Comparison of ENCODE assay signal across 8 mouse cellular contexts in the genomic region with DNA sequence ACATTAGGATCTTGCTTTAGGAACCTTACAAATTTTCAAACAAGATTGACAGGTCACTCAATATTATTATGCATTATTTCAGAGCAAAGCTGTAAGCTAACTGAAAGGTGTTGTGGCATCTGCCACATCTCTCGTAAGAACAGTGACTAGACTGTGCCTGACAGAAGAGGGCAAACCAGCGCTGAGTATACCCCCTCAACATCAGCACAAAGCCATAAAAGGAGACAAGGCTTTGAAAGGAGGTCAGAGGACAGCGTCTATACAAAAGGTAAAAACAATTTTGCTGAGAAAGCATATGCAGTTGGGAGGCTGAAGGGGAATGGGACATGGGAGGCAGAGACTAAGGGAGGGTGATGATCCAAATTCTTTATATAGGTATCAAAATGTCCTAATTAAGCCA. TPM values are rescaled to one million over a fixed set of nuclear protein-coding genes. Genes with fewer than 3 reads are reported as not detected.
DNase-seq lines count a peak whose midpoint lies in the region; ATAC-seq and TF ChIP-seq lines count a peak whose summit lies in the region.

No protein-coding gene starts in this region.

- H3K27ac ChIP-seq in lung, postnatal 0 days (ENCODE audit: low read length) = peak overlapping the region; percentile 82; the same call in 1 of the 2 replicates
- H3K27ac ChIP-seq in limb, embryonic 13.5 days = peak overlapping the region; percentile 80; the same call in 1 of the 2 replicates
- peak overlapping the region; percentile 18; the same call in 1 of the 2 replicates for H3K27ac ChIP-seq in stomach, embryonic 14.5 days (ENCODE audit: low read length)

- TF ChIP-seq EP300 in lung, postnatal 0 days (IDR thresholded peaks at IDR 0.05) = no peak

- ATAC-seq in lung, postnatal 0 days = no peak
- ATAC-seq in limb, embryonic 13.5 days (ENCODE audit: low FRiP score, low read depth) = peak; percentile 9; the same call in 1 of the 2 replicates
- ATAC-seq in stomach, embryonic 14.5 days (ENCODE audit: insufficient number of reproducible peaks, insufficient read depth, low FRiP score, low read depth) = no peak

- H3K4me1 ChIP-seq in lung, postnatal 0 days (ENCODE audit: insufficient read depth, low read depth, low read length) = peaks cover 4% of the 10 kb centered on the region; the same call in 1 of the 2 replicates
- peaks cover 21% of the 10 kb centered on the region for H3K4me1 ChIP-seq in limb, embryonic 13.5 days
- H3K4me1 ChIP-seq in stomach, embryonic 14.5 days (ENCODE audit: control insufficient read depth, insufficient read depth, low read length) = peaks cover 8% of the 10 kb centered on the region; the same call in 1 of the 2 replicates

- H3K4me3 ChIP-seq in lung, postnatal 0 days (ENCODE audit: low read depth, low read length) = peak overlapping the region; percentile 77
- H3K4me3 ChIP-seq in limb, embryonic 13.5 days = peak overlapping the region; percentile 80
- H3K4me3 ChIP-seq in stomach, embryonic 14.5 days (ENCODE audit: low read depth, low read length) = peak overlapping the region; percentile 81; the same call in 1 of the 2 replicates

- WGBS in lung, postnatal 0 days = 67% methylated on average over 3 of the region's 3 CpGs
- WGBS in limb, embryonic 13.5 days = 54% methylated on average over 3 of the region's 3 CpGs
- 42% methylated on average over 3 of the region's 3 CpGs for WGBS in stomach, embryonic 14.5 days

- no peaks in the 10 kb centered on the region for H3K27me3 ChIP-seq in lung, postnatal 0 days (replicated peaks; ENCODE audit: insufficient read depth, low read length)
- no peaks in the 10 kb centered on the region for H3K27me3 ChIP-seq in limb, embryonic 13.5 days
- H3K27me3 ChIP-seq in stomach, embryonic 14.5 days (ENCODE audit: control insufficient read depth, insufficient read depth, low read length) = no peaks in the 10 kb centered on the region

- DNase-seq in cerebellum, adult 9-11 months = peak; percentile 17
- DNase-seq in cerebellum, adult 18-20 months = no peak
- no peak for DNase-seq in lung, postnatal 0 days (ENCODE audit: low spot score)
- DNase-seq in lung, postnatal 36 days = no peak
- DNase-seq in layer of hippocampus, adult 11-12 months (ENCODE audit: low spot score) = no peak
- DNase-seq in cerebellum, postnatal 36 days = no peak

- H3K9ac ChIP-seq in lung, postnatal 0 days (replicated peaks; ENCODE audit: low read depth) = no peak overlapping the region
- H3K9ac ChIP-seq in limb, embryonic 13.5 days = no peak overlapping the region
- H3K9ac ChIP-seq in stomach, embryonic 14.5 days (replicated peaks; ENCODE audit: low read depth, low read length) = no peak overlapping the region

- H3K4me2 ChIP-seq in lung, postnatal 0 days (replicated peaks; ENCODE audit: low read depth, low read length) = peak overlapping the region; percentile 73
- peak overlapping the region; percentile 75 for H3K4me2 ChIP-seq in limb, embryonic 13.5 days (replicated peaks)
- H3K4me2 ChIP-seq in stomach, embryonic 14.5 days (replicated peaks; ENCODE audit: low read depth, low read length) = peak overlapping the region; percentile 55

- H3K9me3 ChIP-seq in lung, postnatal 0 days (ENCODE audit: low read length) = no peaks in the 10 kb centered on the region
- no peaks in the 10 kb centered on the region for H3K9me3 ChIP-seq in limb, embryonic 13.5 days
- no peaks in the 10 kb centered on the region for H3K9me3 ChIP-seq in stomach, embryonic 14.5 days (ENCODE audit: control insufficient read depth, low read depth, low read length)

- TF ChIP-seq CTCF in lung, postnatal 0 days (IDR thresholded peaks at IDR 0.05) = no peak

- no peaks in the 10 kb centered on the region for H3K36me3 ChIP-seq in lung, postnatal 0 days (ENCODE audit: insufficient read depth, low read length)
- H3K36me3 ChIP-seq in limb, embryonic 13.5 days = peaks cover under 1% of the 10 kb centered on the region
- H3K36me3 ChIP-seq in stomach, embryonic 14.5 days (ENCODE audit: control insufficient read depth, insufficient read depth, low read length) = no peaks in the 10 kb centered on the region

RNA-seq across cellular contexts. Expression of gene Spg21, which starts 0.5 kb away (rescaled TPM):
- polyA plus RNA-seq in lung, postnatal 0 days (2015; fragmentation: Nextera tagmentation; extraction: Ambion mirVana) = 94.0 and 94.2 TPM in 2 replicates
- 141 and 144 TPM in 2 replicates for polyA plus RNA-seq in limb, embryonic 13.5 days (2015; fragmentation: Nextera tagmentation; extraction: Ambion mirVana)
- 94.8 and 96.4 TPM in 2 replicates for polyA plus RNA-seq in stomach, embryonic 14.5 days (2014; fragmentation: Nextera tagmentation; extraction: Ambion mirVana)

RNA-seq across cellular contexts. Expression of gene Mtfmt, which starts 24.6 kb away (rescaled TPM):
- 10.2 and 11.5 TPM in 2 replicates for polyA plus RNA-seq in lung, postnatal 0 days (2015; fragmentation: Nextera tagmentation; extraction: Ambion mirVana)
- polyA plus RNA-seq in limb, embryonic 13.5 days (2015; fragmentation: Nextera tagmentation; extraction: Ambion mirVana) = 24.2 and 25.2 TPM in 2 replicates
- polyA plus RNA-seq in stomach, embryonic 14.5 days (2014; fragmentation: Nextera tagmentation; extraction: Ambion mirVana) = 19.0 and 24.1 TPM in 2 replicates

RNA-seq across cellular contexts. Expression of gene Slc51b, which starts 37.4 kb away (rescaled TPM):
- polyA plus RNA-seq in lung, postnatal 0 days (2015; fragmentation: Nextera tagmentation; extraction: Ambion mirVana) = not detected in 2 replicates
- not detected in 2 replicates for polyA plus RNA-seq in limb, embryonic 13.5 days (2015; fragmentation: Nextera tagmentation; extraction: Ambion mirVana)
- polyA plus RNA-seq in stomach, embryonic 14.5 days (2014; fragmentation: Nextera tagmentation; extraction: Ambion mirVana) = not detected in 2 replicates

RNA-seq across cellular contexts. Expression of gene Ankdd1a, which starts 59.8 kb away (rescaled TPM):
- not detected in 2 replicates for polyA plus RNA-seq in lung, postnatal 0 days (2015; fragmentation: Nextera tagmentation; extraction: Ambion mirVana)
- not detected in 2 replicates for polyA plus RNA-seq in limb, embryonic 13.5 days (2015; fragmentation: Nextera tagmentation; extraction: Ambion mirVana)
- polyA plus RNA-seq in stomach, embryonic 14.5 days (2014; fragmentation: Nextera tagmentation; extraction: Ambion mirVana) = not detected in 2 replicates

Comparison
In these comparisons a context has a peak if more than half of its experiments do, and no peak if none do; other contexts are left out.
1. H3K27ac ChIP-seq: peak in every context shown above with its lines; median percentile 82 in lung, postnatal 0 days; 80 in limb, embryonic 13.5 days; 18 in stomach, embryonic 14.5 days.